Mouse (Mus musculus): ENCODE data around the gene Fgfr2.

GRCm38 (mm10) chr7:132249563-132250119 is 873.5 kb downstream of the Fgfr2 start:
- TF ChIP-seq POLR2A (IDR thresholded peaks at IDR 0.05; ENCODE audit: low read depth, low read length): no peak
- no peak for TF ChIP-seq CTCF (IDR thresholded peaks at IDR 0.05; ENCODE audit: borderline replicate concordance, insufficient read depth, low read length)
